Mouse (Mus musculus) bone marrow, adult 2 months (tissue): ENCODE data around the gene Rab8a. TPM values are rescaled to one million over a fixed set of nuclear protein-coding genes. Genes with fewer than 3 reads are reported as not detected.

Experiments used
- H3K27ac ChIP-seq: fragments of 200-500 bp; 2 replicates; pipeline ENCODE4 v1.5.1; 2012; ENCODE audit warnings: low read depth, mild to moderate bottlenecking, control low read depth, inconsistent platforms, low read length; ENCODE audit not compliant: control insufficient read depth, poor library complexity, insufficient read depth
- H3K4me1 ChIP-seq: fragments of 200-500 bp; 2 replicates; pipeline ENCODE4 v1.6.1; 2011; ENCODE audit warnings: low read length; ENCODE audit not compliant: control insufficient read depth, insufficient read depth
- H3K4me3 ChIP-seq: fragments of 200-500 bp; replicated peaks from 2 replicates; pipeline ENCODE3; 2011; ENCODE audit warnings: mild to moderate bottlenecking, low read depth, low read length, control low read depth; ENCODE audit not compliant: control insufficient read depth
- CTCF ChIP-seq: fragments of 200-500 bp; IDR thresholded peaks from 2 replicates; pipeline ENCODE4 v1.5.1; 2011; ENCODE audit warnings: low read length, control low read depth; ENCODE audit not compliant: control insufficient read depth, insufficient read depth
- POLR2A ChIP-seq: fragments of 200-500 bp; IDR thresholded peaks from 2 replicates; pipeline ENCODE4 v1.6.1; 2011; ENCODE audit warnings: low read depth, mild to moderate bottlenecking, control low read depth, low read length, borderline replicate concordance; ENCODE audit not compliant: control insufficient read depth
- WGBS: fragments of 180-500 bp; shearing (Covaris S2); methylation state at CpG from one replicate; pipeline ENCODE4 v1.1.7; 2018; 5-methylcytosine and 5-hydroxymethylcytosine counted together
- polyA plus RNA-seq: library from polyadenylated mRNA; stranded (reverse); fragments of >200 nt; gene quantifications from 2 replicates; pipeline ENCODE4 v1.2.4, GENCODE M21; 2011; ENCODE audit warnings: low replicate concordance; ENCODE audit not compliant: missing spikeins, insufficient read depth, insufficient read length

Gene Rab8a
- polyA plus RNA-seq, 1 experiment, result 38.5 TPM

- TF ChIP-seq CTCF (no peak), POLR2A (no peak)
- peaks cover 4% of the 10 kb centered on the region; the same call in 1 of the 2 replicates for H3K4me1 ChIP-seq
- no peak overlapping the region for H3K27ac ChIP-seq
- 58% methylated on average over 1 of the region's 1 CpGs for whole genome bisulfite sequencing
- H3K4me3 ChIP-seq, result no peak overlapping the region
Observed at GRCm38 (mm10) chr8:72132417-72132816, 28.6 kb upstream of the Rab8a start.

GRCm38 (mm10) chr8:72132891-72133290 lies 28.1 kb upstream of the Rab8a start:
- TF ChIP-seq POLR2A (no peak), CTCF (no peak)
- peaks cover 5% of the 10 kb centered on the region; the same call in 1 of the 2 replicates for H3K4me1 ChIP-seq
- no peak overlapping the region for H3K27ac ChIP-seq
- no peak overlapping the region for H3K4me3 ChIP-seq
- 61% methylated on average over 1 of the region's 1 CpGs for WGBS

DNA sequence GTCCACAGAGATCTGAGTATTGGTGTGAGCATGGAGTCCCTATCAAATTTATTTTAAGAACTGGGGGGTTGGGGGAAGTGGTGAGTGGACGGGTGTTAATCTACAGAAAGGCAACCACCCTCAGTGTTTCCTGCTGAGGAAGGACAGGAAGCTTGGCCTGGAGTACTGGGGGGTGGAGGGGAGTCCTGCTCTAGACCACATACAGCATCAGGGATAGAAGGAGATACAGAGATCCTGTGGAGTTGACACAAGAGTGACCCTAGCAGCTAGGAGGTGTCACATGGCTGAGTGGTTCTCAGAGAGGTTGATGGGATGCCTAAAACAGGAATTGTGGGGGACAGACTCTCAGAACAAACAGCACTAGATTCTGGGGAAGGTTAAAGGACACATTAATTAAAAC lies 27.5 kb upstream of the Rab8a start:
- Histone ChIP-seq H3K4me3 (no peak overlapping the region), H3K27ac (no peak overlapping the region), H3K4me1 (peaks cover 5% of the 10 kb centered on the region; the same call in 1 of the 2 replicates)
- TF ChIP-seq CTCF (no peak), POLR2A (no peak)
- WGBS, result 2% methylated on average over 1 of the region's 1 CpGs

DNA sequence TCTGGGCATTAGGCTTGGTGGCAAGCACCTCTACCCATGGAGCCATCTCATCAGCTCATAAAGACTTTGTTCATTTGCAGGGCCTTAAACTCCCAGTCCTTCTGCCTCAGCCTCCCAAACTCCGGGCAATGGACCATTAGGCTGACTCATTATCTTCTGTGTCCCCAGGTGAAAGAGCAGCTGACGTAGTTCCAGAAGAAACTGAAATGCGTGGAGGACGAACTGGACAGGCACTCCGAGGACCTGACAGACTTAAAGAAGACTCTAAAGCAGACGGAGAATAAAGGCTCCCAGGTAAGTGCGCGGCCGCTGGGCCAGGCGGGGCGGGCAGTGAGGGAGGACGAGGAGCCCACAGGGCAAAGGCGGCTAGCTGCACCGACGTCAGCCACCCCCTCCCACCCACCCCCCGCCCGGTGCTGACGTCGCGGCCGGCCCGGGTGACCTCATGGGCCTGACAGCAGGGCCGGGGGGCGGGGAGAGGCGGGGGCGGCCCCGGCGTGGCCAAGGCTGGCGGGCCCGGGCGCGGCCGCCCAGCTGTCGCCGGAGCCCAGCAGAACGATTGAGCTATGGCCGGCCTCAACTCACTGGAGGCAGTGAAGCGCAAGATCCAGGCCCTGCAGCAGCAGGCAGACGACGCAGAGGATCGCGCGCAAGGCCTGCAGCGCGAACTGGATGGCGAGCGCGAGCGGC lies 26.1 kb upstream of the Rab8a start, which contains the start of gene Tpm4:
Tpm4 (plus strand) TSS at position 220 of the 690 bp plus-strand sequence.
- 6% methylated on average over 46 of the region's 49 CpGs for WGBS
- Histone ChIP-seq H3K4me1 (peaks cover 5% of the 10 kb centered on the region; the same call in 1 of the 2 replicates), H3K4me3 (peak within 1 kb of the TSS; percentile 67), H3K27ac (peak within 1 kb of the TSS; percentile 96)
- no peak for TF ChIP-seq CTCF
- peak; percentile 89 for TF ChIP-seq POLR2A

DNA sequence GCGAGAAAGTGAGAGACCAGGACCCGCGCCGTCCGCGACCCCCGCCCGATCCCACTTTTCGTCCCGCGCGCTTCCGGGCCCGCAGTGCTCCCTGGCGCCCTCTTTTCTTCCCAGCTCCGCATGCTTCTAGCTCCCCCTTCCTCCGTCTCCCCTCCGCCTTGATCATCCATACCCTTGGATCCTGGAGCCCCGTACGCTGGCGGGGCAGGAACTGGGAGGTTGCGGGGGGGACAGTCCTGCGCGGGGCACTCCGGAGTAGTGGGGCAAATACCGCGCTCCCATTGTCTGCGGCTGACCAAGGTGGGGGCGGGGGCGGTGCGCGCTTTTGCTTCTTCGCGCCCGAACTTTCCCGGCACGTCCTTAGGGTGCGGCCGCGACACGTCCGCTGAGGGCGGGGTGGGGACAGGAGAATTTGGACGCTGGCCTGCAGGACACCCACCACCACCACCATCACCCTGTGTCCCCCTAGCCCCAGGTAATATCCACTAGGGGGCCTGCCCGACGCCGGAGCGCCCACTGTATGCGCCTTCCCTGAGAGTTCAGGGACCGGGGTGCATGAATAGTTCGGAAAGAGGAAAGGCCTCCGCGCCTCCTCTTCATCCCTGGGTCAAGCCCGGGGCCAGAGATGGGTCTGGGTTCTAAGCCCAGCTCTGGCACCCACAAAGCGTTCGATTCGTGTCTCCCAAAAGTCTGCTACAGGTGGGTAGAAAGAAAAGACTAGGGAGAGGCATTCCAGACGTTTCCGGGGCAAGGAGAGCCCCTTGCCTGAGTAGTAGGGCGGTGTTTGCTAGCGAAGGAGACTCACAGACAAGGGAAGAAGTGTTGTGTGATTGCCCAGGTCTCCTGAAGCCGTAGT lies 25.3 kb upstream of the Rab8a start:
- TF ChIP-seq CTCF (peak; percentile 28; the same call in 1 of the 2 replicates), POLR2A (no peak; the same call in 1 of the 2 replicates)
- Histone ChIP-seq H3K4me3 (peak overlapping the region; percentile 67), H3K27ac (peak overlapping the region; percentile 96), H3K4me1 (peaks cover 5% of the 10 kb centered on the region; the same call in 1 of the 2 replicates)
- under 1% methylated on average over 61 of the region's 62 CpGs for WGBS

DNA sequence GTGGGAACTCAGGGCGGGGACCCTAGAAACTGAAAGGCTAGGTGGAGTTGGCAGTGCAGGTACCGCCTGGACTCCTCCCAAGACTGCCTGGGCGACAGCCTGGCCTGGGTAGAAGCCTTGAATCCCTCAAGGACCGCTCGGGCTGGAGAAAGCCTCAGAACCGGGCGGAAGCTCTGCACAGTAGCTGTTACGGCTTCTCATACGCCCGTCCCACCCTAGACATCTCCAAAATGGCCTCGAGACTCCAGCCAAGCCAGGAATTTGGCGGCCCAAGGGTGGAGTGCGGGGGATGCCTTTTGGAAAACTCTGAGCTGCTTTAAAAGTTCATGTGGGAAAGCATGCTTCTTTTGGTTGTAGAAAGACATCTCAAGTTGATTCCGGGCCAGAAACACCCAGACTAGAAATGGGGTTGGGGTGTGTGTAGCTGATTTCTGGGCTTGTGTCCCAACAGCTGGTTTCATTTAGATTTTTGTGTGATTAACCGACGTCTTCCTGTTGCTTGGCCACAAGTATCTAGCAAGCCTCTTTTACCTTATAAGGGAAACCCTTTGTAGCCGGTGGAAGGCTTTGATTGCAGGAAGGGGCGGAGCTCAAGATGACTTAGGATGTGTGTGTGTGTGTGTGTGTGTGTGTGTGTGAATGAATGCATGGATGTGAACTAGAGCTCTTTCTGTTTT lies 24.6 kb upstream of the Rab8a start:
- Histone ChIP-seq H3K4me1 (peaks cover 5% of the 10 kb centered on the region; the same call in 1 of the 2 replicates), H3K4me3 (peak overlapping the region; percentile 67), H3K27ac (peak overlapping the region; percentile 96)
- no peak for TF ChIP-seq CTCF
- peak; percentile 24; the same call in 1 of the 2 replicates for TF ChIP-seq POLR2A
- whole genome bisulfite sequencing, result under 1% methylated on average over 18 of the region's 18 CpGs

DNA sequence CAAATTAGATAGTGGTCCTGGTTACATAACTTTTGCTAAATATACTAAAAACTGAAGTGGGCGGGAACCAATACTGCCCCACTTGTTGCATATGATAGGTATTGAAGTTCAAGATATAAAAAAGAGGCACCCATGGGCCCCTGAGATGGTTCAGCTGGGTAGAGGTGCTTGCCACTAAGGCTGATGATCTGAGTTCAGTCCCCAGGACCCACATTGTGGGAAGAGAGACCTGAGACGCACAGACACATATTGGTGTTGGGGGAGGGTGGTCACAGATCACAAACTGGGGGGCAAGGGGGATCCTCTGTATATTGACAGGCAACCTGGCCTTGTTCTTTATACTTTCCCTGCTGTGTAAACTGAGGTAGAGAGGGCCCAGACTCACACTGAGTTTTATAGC lies 23.6 kb upstream of the Rab8a start:
- TF ChIP-seq CTCF (no peak), POLR2A (no peak)
- Histone ChIP-seq H3K4me1 (peaks cover 3% of the 10 kb centered on the region; the same call in 1 of the 2 replicates), H3K4me3 (no peak overlapping the region), H3K27ac (no peak overlapping the region)
- WGBS, result 73% methylated on average over 2 of the region's 2 CpGs
